Mouse (Mus musculus) heart, postnatal 36 days (tissue): ENCODE data around the gene Cd44. TPM values are rescaled to one million over a fixed set of nuclear protein-coding genes. Genes with fewer than 3 reads are reported as not detected.

ENCODE experiments used
- DNase-seq, 2 experiments: peaks; one replicate each; pipeline ENCODE4 v3.0.0; 2021 to 2022
- intact Hi-C: fragments of 180-260 bp; cut with DNase I; formaldehyde crosslinking; loops from one replicate; pipeline ENCODE4 v1.15.1; 2025
- total RNA-seq, 2 experiments: library from RNA; stranded (reverse); gene quantifications; 2 replicates each; pipeline ENCODE4 v1.2.3; 2021

Gene Cd44
- total RNA-seq, 2 experiments from 2014 or later, result 10.2 to 11.3 TPM

GRCm38 (mm10) chr2:102774700-102775099 is 126.8 kb downstream of the Cd44 start:
- intact Hi-C loops, result no loop called here
- no peak for DNase-seq

- DNase-seq, result no peak
- intact Hi-C loops, result no loop called here
These were observed 129.2 kb downstream of the Cd44 start for GRCm38 (mm10) chr2:102772276-102772675.

- intact Hi-C loops, result no loop called here
- DNase-seq, result no peak
These were observed 130.2 kb downstream of the Cd44 start for GRCm38 (mm10) chr2:102771304-102771703.

GRCm38 (mm10) chr2:102768267-102768666 is 133.2 kb downstream of the Cd44 start:
- intact Hi-C loops, result no loop called here
- no peak for DNase-seq

GRCm38 (mm10) chr2:102764602-102765374 is 136.7 kb downstream of the Cd44 start:
- no peak for DNase-seq
- intact Hi-C loops, result no loop called here

- intact Hi-C loops, result no loop called here
- DNase-seq, result no peak
These were observed 137.5 kb downstream of the Cd44 start for GRCm38 (mm10) chr2:102763991-102764390.

GRCm38 (mm10) chr2:102763176-102763575 is 138.3 kb downstream of the Cd44 start:
- intact Hi-C loops, result no loop called here
- DNase-seq, result no peak

Other genes with a start within 250 kb of the Cd44 start
- under 1 TPM; 0.03 to 0.08 TPM for gene Slc1a2, start 243.0 kb downstream of the Cd44 start, total RNA-seq
- gene Pdhx, start 171.8 kb upstream of the Cd44 start, total RNA-seq, result 100 to 1,000 TPM; 159 to 208 TPM
- gene Apip, start 172.0 kb upstream of the Cd44 start, total RNA-seq, result 10 to 100 TPM; 76.3 to 78.8 TPM